Mouse (Mus musculus) C2C12 (cell line): ENCODE results near the gene Krt12.

Experiments used
- CTCF ChIP-seq: IDR thresholded peaks from one replicate; pipeline ENCODE4 v1.5.1; 2011; ENCODE audit not compliant: control insufficient read depth, insufficient read depth, insufficient read length
- FOSL1 ChIP-seq: IDR thresholded peaks from one replicate; pipeline ENCODE4 v1.8.0; 2011; ENCODE audit warnings: mild to moderate bottlenecking, low read length; ENCODE audit not compliant: poor library complexity, insufficient read depth, severe bottlenecking
- MAX ChIP-seq: IDR thresholded peaks from one replicate; pipeline ENCODE4 v1.6.1; 2011; ENCODE audit warnings: mild to moderate bottlenecking, control low read depth
- MYOD1 ChIP-seq: IDR thresholded peaks from one replicate; pipeline ENCODE4 v1.6.1; 2011; ENCODE audit warnings: low read depth; ENCODE audit not compliant: control insufficient read depth, insufficient read length
- MYOG ChIP-seq: IDR thresholded peaks from one replicate; pipeline ENCODE4 v1.6.1; 2011; ENCODE audit not compliant: control insufficient read depth, insufficient read length; ENCODE audit errors: extremely low read depth

DNA sequence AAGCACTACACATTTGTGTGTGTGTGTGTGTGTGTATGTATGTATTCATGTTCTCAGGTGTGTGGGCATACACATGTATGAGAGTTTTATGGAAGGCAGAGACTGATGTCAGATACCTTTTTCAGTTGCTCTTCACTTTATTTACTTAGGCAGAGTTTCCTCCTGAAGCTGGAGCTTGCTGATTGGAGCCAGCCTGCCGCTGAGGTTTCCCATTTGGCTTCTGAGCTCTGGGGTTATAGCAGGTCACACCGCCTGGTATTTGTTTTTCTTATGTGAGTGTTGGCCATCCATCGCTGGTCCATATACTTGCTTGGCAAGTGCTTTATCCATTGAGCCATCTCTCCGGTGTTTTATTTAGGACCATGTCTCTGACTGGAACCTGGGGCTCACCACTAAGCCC is 47.2 kb upstream of the Krt12 start:
- no peak for TF ChIP-seq MYOG
- TF ChIP-seq FOSL1, result no peak
- no peak for TF ChIP-seq CTCF
- TF ChIP-seq MAX, result no peak
- no peak for TF ChIP-seq MYOD1
